Mouse (Mus musculus) spleen, postnatal 10 days (tissue): Measurements from ENCODE around the gene Prg2.

Experiments used
- DNase-seq, 2 experiments: peaks; one replicate each; pipeline ENCODE4 v3.0.0; 2021 to 2022; ENCODE audit warnings: low spot score in 2 of 2

The Prg2 gene

GRCm38 (mm10) chr2:85029897-85030296, 49.6 kb downstream of the Prg2 start:
- no peak for DNase-seq

DNA sequence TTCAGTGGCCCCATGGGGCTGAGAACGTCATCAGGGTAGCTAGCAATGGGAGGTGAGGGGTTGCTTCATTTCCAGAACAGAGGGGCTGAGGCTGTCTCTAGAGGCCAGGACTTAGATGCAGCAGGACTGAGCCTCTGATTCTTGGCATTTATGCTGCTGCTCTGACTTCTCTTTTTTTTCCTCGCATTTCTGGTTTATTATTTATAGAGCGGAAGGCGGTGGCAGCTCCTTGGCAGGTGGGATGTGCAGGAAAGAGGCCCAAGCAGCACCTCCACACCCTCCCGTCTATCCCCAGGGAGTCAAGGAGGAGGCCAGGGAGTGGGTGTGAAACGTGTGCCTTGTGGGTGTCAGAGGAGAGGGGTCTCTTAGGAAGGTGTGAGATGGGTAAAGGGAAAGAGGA, 50.7 kb downstream of the Prg2 start:
- DNase-seq, result no peak

- no peak for DNase-seq
Observed at GRCm38 (mm10) chr2:85033121-85033520, 52.9 kb downstream of the Prg2 start.
